Mouse (Mus musculus): ENCODE measurements around the gene Ago1.

The Ago1 gene

DNA sequence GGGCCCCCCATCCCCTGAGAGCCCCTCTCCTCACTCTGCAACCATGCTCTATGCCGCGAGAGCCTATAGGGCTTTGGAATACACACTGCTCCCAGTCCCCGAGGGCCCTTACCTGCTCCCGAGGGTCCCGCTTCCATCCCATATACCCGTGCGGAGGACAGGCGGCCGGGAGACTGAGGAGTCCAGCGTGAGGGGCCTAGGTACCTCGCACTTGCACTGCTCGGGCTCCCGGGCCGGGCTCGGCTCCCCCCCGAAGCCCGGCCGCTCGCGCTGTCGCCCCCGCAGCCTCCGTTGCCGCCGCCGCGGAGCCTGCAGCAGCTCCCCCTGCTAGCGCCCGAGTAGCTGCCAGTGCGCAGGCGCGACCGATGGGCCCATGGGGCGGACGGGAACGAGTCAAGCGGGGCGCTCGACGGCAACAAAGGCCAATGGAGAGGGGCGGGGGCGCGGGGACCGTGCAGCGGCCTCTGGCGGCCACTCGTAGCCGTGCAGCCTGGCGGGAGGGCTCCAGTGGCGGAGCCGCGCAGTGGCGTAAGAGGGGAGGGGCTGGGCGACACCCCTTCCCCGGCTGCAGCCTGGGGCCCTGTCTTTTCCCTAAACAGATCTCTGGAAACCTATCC is at the start of gene Ago1:
Gene Ago1 (minus strand): TSS at position 299 of the 617 bp plus-strand sequence.
- peak; percentile 95 for DNase-seq (ENCODE audit: low spot score)

DNA sequence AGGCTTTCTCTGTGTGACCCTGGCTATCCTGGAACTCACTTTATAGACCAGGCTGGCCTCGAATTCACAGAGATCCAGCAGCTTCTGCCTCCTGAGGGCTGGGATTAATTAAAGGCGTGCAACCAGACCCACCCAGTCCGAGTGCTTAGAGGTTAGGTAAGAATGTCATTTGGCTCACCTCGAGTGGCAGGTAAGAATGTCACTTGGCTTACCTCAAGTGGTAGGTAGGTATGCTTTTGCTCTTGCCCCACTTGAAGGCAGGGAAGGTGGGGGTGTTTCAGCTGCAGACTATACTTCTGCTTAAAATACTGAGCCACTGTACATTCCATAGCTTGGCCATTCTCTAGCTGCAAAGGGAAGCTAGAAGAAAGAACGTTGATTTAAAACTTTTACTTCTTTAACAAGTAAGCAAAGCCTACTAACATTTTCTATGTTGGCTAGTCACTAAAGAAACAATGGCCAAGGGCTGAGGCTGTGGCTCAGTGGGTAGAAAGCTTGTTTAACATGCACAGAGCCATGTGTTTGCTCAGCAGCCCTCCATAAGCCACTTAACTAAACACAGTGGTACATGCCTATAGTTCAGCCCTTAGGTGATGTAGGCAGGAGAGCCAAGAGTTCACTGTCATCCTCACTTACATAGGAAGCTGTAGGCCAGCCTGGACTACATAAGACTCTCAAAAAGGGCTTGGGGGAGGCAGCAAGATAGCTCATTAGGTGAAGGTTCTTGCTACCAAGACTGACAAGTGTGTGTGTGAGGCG is 44.1 kb upstream of the Ago1 start:
- DNase-seq (ENCODE audit: low spot score): no peak

GRCm38 (mm10) chr4:126511013-126511412 is 42.6 kb upstream of the Ago1 start:
- DNase-seq (ENCODE audit: low spot score): no peak

GRCm38 (mm10) chr4:126509072-126509471 is 40.7 kb upstream of the Ago1 start:
- no peak for DNase-seq (ENCODE audit: low spot score)

GRCm38 (mm10) chr4:126508110-126508899 is 39.9 kb upstream of the Ago1 start:
- no peak for DNase-seq (ENCODE audit: low spot score)

DNA sequence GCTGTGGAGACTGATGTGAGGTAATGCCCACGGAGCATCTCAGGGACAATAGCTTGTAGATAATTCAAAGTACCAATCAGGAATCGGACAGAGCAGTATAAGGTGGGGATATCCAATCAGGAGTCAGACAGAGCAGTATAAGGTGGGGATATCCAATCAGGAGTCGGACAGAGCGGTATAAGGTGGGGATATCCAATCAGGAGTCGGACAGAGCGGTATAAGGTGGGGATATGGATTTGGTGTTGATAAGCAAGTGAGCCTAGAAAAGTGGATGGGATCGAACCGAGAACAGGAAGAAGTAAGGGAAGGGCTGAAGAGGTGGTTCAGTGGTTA is 34.6 kb upstream of the Ago1 start:
- DNase-seq (ENCODE audit: low spot score): no peak

DNA sequence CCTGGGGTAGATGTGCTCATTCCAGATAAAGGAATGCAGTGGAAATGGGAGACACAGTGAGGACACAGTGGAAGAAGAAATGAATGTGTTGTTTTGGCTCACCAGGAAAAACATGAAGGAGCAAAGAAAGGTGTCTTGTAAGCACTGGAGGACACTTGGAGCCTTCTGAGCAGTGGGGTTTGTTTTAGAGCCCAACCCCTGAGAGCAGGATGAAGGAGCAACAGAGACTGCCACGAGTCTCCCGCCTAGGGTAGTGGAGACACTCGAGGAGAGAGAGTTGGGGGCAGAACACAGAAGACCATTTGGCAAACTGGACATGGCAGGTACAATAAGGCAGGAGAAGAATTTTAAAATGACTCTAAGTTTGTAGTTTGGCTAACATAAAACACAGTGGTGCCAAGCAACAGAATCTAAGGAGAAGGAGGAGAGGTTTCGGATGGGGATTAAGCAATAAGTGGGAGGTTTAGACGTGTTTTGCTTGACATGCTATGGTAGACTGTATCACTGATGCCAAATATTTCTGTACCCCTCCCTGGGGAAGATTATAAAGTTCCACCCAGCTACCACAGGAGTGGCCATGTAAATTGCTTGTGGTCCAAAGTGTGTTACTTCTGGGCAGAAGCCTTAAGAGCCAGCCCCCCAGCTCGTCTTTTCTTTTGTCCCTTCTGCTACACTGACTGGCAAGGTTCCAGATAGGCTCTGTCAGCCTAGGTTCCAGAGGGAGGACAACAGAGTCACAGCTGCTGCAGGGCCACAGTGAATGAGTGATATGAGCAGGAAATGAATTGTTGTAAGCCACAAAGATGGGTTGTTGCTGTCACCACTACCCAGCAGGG is 34.0 kb upstream of the Ago1 start:
- DNase-seq (ENCODE audit: low spot score): no peak

- no peak for DNase-seq (ENCODE audit: low spot score)
These were observed 30.2 kb upstream of the Ago1 start for GRCm38 (mm10) chr4:126498601-126499000.

GRCm38 (mm10) chr4:126496963-126497362 is 28.6 kb upstream of the Ago1 start:
- DNase-seq (ENCODE audit: low spot score): no peak

GRCm38 (mm10) chr4:126495942-126496790 is 27.8 kb upstream of the Ago1 start:
- no peak for DNase-seq (ENCODE audit: low spot score)

DNA sequence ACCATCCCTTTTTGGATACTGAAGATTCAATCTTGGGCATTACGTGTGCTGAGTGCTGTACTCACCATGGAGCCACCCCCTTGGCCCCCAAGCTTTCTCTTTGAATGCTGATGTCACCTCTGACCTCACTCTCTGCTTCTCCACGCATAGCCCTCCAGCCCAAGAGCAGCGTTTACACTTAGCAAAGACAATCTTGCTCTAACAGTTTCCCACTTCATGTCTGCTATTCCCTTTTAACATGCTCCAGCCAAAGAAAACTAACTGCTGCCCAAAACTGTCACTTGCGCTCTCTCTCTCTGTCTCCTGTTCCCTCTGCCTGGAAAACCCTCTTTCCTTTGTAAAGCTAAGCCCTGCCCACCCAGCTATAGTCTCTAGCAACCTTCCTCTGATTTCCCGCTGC is 27.1 kb upstream of the Ago1 start:
- DNase-seq (ENCODE audit: low spot score): no peak

GRCm38 (mm10) chr4:126493416-126493815 is 25.0 kb upstream of the Ago1 start:
- no peak for DNase-seq (ENCODE audit: low spot score)

- no peak for DNase-seq (ENCODE audit: low spot score)
These were observed 23.6 kb upstream of the Ago1 start for GRCm38 (mm10) chr4:126491977-126492376.

DNA sequence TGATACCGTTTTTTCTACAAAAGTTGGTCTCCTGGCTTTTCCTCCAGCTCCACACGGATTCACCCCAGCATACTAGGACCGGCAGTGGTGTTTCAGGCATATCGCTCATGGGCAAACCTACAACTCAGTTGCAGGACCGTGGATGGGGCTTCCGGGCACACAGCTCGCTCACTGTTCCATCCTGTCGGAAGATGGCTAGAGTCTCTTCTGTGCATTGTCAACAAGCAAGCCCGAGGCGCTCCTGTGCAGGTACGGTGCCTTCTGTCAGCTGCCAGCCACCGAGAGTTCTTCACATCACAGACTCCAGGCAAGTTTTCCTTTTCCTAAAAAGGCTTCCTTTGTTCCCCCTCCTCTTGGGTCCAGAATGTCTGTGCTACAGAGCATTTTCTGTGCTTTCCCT is 22.3 kb upstream of the Ago1 start:
- no peak for DNase-seq (ENCODE audit: low spot score)

DNA sequence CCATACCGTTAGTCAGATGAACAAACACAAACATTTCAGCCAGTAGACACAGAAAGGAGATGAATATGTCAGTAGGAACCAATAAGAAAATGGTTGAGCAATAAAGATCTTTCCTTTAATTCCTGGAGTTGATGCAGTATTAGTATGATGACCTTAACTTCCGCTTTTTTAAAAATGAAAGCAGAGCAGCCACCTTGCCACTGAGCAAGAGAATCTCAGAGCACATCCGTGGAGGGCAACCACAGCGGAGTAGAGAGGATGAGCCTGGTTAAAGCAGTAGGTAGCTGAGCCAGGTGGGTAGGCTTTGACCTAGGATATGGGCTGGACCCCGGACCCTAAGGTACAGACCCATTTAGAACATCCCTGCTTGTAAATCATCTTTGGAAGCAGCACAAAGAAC is 21.4 kb upstream of the Ago1 start:
- DNase-seq (ENCODE audit: low spot score): no peak

- DNase-seq (ENCODE audit: low spot score): no peak
These were observed 17.8 kb upstream of the Ago1 start for GRCm38 (mm10) chr4:126486217-126486616.

DNA sequence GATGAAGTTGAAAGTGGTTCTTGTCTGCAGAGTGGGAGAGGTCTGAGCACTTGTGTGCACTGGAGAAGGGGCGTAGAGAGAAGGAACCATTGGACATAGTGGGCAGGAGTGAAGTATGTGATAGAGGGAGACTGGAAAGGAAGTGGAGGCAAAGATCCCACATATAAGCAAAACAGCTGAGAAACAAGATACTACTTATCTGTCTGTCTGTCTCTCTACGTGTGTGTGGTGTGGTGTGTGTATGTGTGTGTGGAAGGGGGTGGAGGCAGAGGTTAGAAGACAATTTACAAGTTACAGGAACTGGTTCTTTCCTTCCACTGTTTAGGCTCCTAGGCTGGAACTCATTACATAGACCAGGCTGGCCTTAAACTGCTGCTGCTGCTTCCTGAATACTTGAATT is 16.7 kb upstream of the Ago1 start:
- DNase-seq (ENCODE audit: low spot score): no peak

GRCm38 (mm10) chr4:126483874-126484273 is 15.5 kb upstream of the Ago1 start:
- DNase-seq (ENCODE audit: low spot score): no peak

GRCm38 (mm10) chr4:126482951-126483350 is 14.6 kb upstream of the Ago1 start:
- DNase-seq (ENCODE audit: low spot score): no peak

DNA sequence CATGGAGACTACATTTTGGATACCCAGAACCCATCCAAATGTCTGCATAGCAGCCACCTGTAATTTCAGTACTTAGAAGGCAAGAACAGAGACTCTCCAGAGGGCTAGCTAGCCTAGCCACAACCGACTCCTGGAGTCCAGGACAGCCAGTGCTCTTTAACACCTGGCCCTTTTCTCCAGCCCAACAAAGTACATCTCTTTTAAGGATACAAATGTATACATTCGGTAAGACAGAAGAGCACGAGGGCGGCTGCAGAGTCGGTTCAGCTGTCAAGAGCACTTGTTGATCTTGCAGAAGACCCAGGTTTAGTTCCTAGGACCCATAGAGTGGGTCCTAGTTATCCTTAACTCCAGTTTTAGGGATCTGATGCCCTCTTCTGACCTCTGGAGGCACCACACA is 13.1 kb upstream of the Ago1 start:
- no peak for DNase-seq (ENCODE audit: low spot score)

GRCm38 (mm10) chr4:126480288-126480687 is 11.9 kb upstream of the Ago1 start:
- DNase-seq (ENCODE audit: low spot score): no peak

All from layer of hippocampus, adult 11-12 months (tissue).